Mouse (Mus musculus): ENCODE data around the gene Sohlh1. TPM values are rescaled to one million over a fixed set of nuclear protein-coding genes. Genes with fewer than 3 reads are reported as not detected.

Gene Sohlh1
- polyA plus RNA-seq, 1 experiment from 2014 or later, result not detected

Other genes starting within 250 kb of the Sohlh1 start
- 80.3 and 81.9 TPM in 2 replicates for gene Rabl6, start 238.7 kb downstream of the Sohlh1 start, polyA plus RNA-seq (2015; fragmentation: Nextera tagmentation; extraction: Ambion mirVana)
- 0.31 and 0.34 TPM in 2 replicates for gene Ccdc183, start 229.6 kb downstream of the Sohlh1 start, polyA plus RNA-seq (2015; fragmentation: Nextera tagmentation; extraction: Ambion mirVana)
- gene Tmem141, start 225.2 kb downstream of the Sohlh1 start, polyA plus RNA-seq (2015; fragmentation: Nextera tagmentation; extraction: Ambion mirVana), result 23.5 and 24.8 TPM in 2 replicates
- gene Fcna, start 219.2 kb downstream of the Sohlh1 start, polyA plus RNA-seq (2015; fragmentation: Nextera tagmentation; extraction: Ambion mirVana), result 0.59 and 2.1 TPM in 2 replicates
- gene Lcn8, start 194.1 kb downstream of the Sohlh1 start, polyA plus RNA-seq (2015; fragmentation: Nextera tagmentation; extraction: Ambion mirVana), result not detected in 2 replicates
- not detected in 2 replicates for gene Lcn5, start 189.3 kb downstream of the Sohlh1 start, polyA plus RNA-seq (2015; fragmentation: Nextera tagmentation; extraction: Ambion mirVana)
- gene Lcn6, start 170.5 kb downstream of the Sohlh1 start, polyA plus RNA-seq (2015; fragmentation: Nextera tagmentation; extraction: Ambion mirVana), result not detected in 2 replicates
- not detected in 2 replicates for gene Lcn10, start 164.5 kb downstream of the Sohlh1 start, polyA plus RNA-seq (2015; fragmentation: Nextera tagmentation; extraction: Ambion mirVana)
- not detected in 2 replicates for gene Obp2a, start 147.2 kb downstream of the Sohlh1 start, polyA plus RNA-seq (2015; fragmentation: Nextera tagmentation; extraction: Ambion mirVana)
- gene Bmyc, start 140.5 kb downstream of the Sohlh1 start, polyA plus RNA-seq (2015; fragmentation: Nextera tagmentation; extraction: Ambion mirVana), result 95.4 and 103 TPM in 2 replicates
- not detected in 2 replicates for gene Obp2b, start 110.2 kb downstream of the Sohlh1 start, polyA plus RNA-seq (2015; fragmentation: Nextera tagmentation; extraction: Ambion mirVana)
- gene Lcn3, start 81.7 kb downstream of the Sohlh1 start, polyA plus RNA-seq (2015; fragmentation: Nextera tagmentation; extraction: Ambion mirVana), result not detected in 2 replicates
- gene Lcn11, start 70.2 kb downstream of the Sohlh1 start, polyA plus RNA-seq (2015; fragmentation: Nextera tagmentation; extraction: Ambion mirVana), result not detected in 2 replicates
- gene Gm13539, start 65.0 kb downstream of the Sohlh1 start, polyA plus RNA-seq (2015; fragmentation: Nextera tagmentation; extraction: Ambion mirVana), result not detected in 2 replicates
- not detected in 2 replicates for gene Glt6d1, start 31.4 kb downstream of the Sohlh1 start, polyA plus RNA-seq (2015; fragmentation: Nextera tagmentation; extraction: Ambion mirVana)
- not detected in 2 replicates for gene Lcn9, start 24.1 kb downstream of the Sohlh1 start, polyA plus RNA-seq (2015; fragmentation: Nextera tagmentation; extraction: Ambion mirVana)
- gene Kcnt1, start 16.5 kb upstream of the Sohlh1 start, polyA plus RNA-seq (2015; fragmentation: Nextera tagmentation; extraction: Ambion mirVana), result 0.34 and 0.37 TPM in 2 replicates
- 15.0 and 20.1 TPM in 2 replicates for gene Camsap1, start 136.0 kb upstream of the Sohlh1 start, polyA plus RNA-seq (2015; fragmentation: Nextera tagmentation; extraction: Ambion mirVana)
- 89.7 and 93.6 TPM in 2 replicates for gene Ubac1, start 174.5 kb upstream of the Sohlh1 start, polyA plus RNA-seq (2015; fragmentation: Nextera tagmentation; extraction: Ambion mirVana)